8 mouse cellular contexts compared by ENCODE assay signal in the genomic region with DNA sequence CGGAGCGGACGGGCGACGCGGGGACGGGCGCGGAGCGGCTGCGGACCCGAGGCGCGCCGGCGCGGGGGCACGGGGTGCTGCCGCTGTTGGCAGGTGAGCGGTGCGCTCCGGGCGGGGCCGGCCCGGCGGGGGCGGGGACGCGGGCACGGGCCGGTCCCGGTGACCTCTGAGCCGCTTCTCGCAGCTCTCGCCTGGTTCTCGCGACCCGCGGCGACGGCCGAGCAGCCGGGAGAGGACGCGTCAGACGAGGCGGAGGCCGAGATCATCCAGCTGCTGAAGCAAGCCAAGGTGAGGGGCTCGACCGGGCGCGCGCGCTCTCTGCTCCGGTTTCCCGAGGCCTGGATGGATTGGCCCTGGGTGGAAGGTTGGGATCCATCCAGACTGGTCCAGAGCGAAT. TPM values are rescaled to one million over a fixed set of nuclear protein-coding genes. Genes with fewer than 3 reads are reported as not detected.
DNase-seq lines count a peak whose midpoint lies in the region; ATAC-seq and TF ChIP-seq lines count a peak whose summit lies in the region.

No protein-coding gene starts in this region.

- ATAC-seq in neural tube, embryonic 11.5 days (ENCODE audit: insufficient read depth, low FRiP score, low TSS enrichment): peak; percentile 62

- DNase-seq in neural tube, embryonic 11.5 days (ENCODE audit: low spot score): peak; percentile 64
- no peak for DNase-seq in neural tube, embryonic 10.5 days (ENCODE audit: extremely low spot score, low spot score)
- DNase-seq in brain, embryonic 14.5 days (ENCODE audit: low read depth): peak; percentile 57
- DNase-seq in gastrocnemius, postnatal 10 days: peak; percentile 66
- peak; percentile 49 for DNase-seq in left cerebral cortex, postnatal 4 days
- peak; percentile 66 for DNase-seq in mesoderm, embryonic 11.5 days (ENCODE audit: low read depth, low spot score)
- DNase-seq in thymus, adult 18-20 months: no peak
- DNase-seq in cerebellum, postnatal 14 days: no peak

- under 1% methylated on average over 52 of the region's 57 CpGs for WGBS in neural tube, embryonic 11.5 days

- H3K4me2 ChIP-seq in neural tube, embryonic 11.5 days (ENCODE audit: low read depth): peak overlapping the region; percentile 77

- H3K9ac ChIP-seq in neural tube, embryonic 11.5 days (ENCODE audit: low read length): peak overlapping the region; percentile 89

- H3K4me1 ChIP-seq in neural tube, embryonic 11.5 days (ENCODE audit: control insufficient read depth, insufficient read depth, low read length): no peaks in the 10 kb centered on the region

- TF ChIP-seq POLR2A in brain, embryonic 14.5 days (IDR thresholded peaks at IDR 0.05; ENCODE audit: borderline replicate concordance, extremely low read depth, insufficient read depth, insufficient read length, poor library complexity, severe bottlenecking): no peak

- peak overlapping the region; percentile 75 for H3K27ac ChIP-seq in neural tube, embryonic 11.5 days (ENCODE audit: low read depth, low read length)

- intact Hi-C loops in left cerebral cortex, postnatal 4 days (cut with DNase I): no loop called here

- no peaks in the 10 kb centered on the region for H3K9me3 ChIP-seq in neural tube, embryonic 11.5 days (ENCODE audit: control insufficient read depth, low read length)

- peak overlapping the region; percentile 92 for H3K4me3 ChIP-seq in neural tube, embryonic 11.5 days (ENCODE audit: low read depth, low read length)

- H3K27me3 ChIP-seq in neural tube, embryonic 11.5 days (ENCODE audit: control insufficient read depth, insufficient read depth, low read length): no peaks in the 10 kb centered on the region

- no peak for TF ChIP-seq CTCF in brain, embryonic 14.5 days (IDR thresholded peaks at IDR 0.05; ENCODE audit: borderline replicate concordance, extremely low read depth, insufficient read depth, insufficient read length)

- no peaks in the 10 kb centered on the region for H3K36me3 ChIP-seq in neural tube, embryonic 11.5 days (ENCODE audit: control insufficient read depth, insufficient read depth, low read length)

RNA-seq across cellular contexts. Expression of a gene that starts 0.3 kb away (rescaled TPM):
- 17.5 and 18.0 TPM in 2 replicates for polyA plus RNA-seq in neural tube, embryonic 11.5 days (2014; fragmentation: Nextera tagmentation; extraction: Ambion mirVana)
- 28.2 and 29.5 TPM in 2 replicates for polyA plus RNA-seq in brain, embryonic 14.5 days (2012; rRNA removed)
- 10 to 100 TPM; 21.3 to 23.0 TPM for total RNA-seq in gastrocnemius, postnatal 10 days (2021)
- total RNA-seq in left cerebral cortex, postnatal 4 days (2021): 10 to 100 TPM; 54.9 to 59.5 TPM

RNA-seq across cellular contexts. Expression of a gene that starts 0.4 kb away (rescaled TPM):
- 19.0 and 19.7 TPM in 2 replicates for polyA plus RNA-seq in neural tube, embryonic 11.5 days (2014; fragmentation: Nextera tagmentation; extraction: Ambion mirVana)
- polyA plus RNA-seq in brain, embryonic 14.5 days (2012; rRNA removed): 9.6 and 12.0 TPM in 2 replicates
- 10 to 100 TPM; 15.2 to 17.9 TPM for total RNA-seq in gastrocnemius, postnatal 10 days (2021)
- total RNA-seq in left cerebral cortex, postnatal 4 days (2021): 1 to 10 TPM; 6.4 to 8.7 TPM

RNA-seq across cellular contexts. Expression of a gene that starts 32.8 kb away (rescaled TPM):
- polyA plus RNA-seq in neural tube, embryonic 11.5 days (2014; fragmentation: Nextera tagmentation; extraction: Ambion mirVana): 5.2 and 6.2 TPM in 2 replicates
- 2.8 and 3.0 TPM in 2 replicates for polyA plus RNA-seq in brain, embryonic 14.5 days (2012; rRNA removed)
- 1 to 10 TPM in 1 of 2 experiments, under 1 TPM in 1; 0.88 to 1.3 TPM for total RNA-seq in gastrocnemius, postnatal 10 days (2021)
- total RNA-seq in left cerebral cortex, postnatal 4 days (2021): 1 to 10 TPM; 4.0 to 4.4 TPM

Comparison
In these comparisons a context has a peak if more than half of its experiments do, and no peak if none do; other contexts are left out.
1. DNase-seq: peak in neural tube, embryonic 11.5 days (single experiment), brain, embryonic 14.5 days (single experiment), gastrocnemius, postnatal 10 days (single experiment), left cerebral cortex, postnatal 4 days (single experiment) and mesoderm, embryonic 11.5 days (single experiment); none in neural tube, embryonic 10.5 days (single experiment), thymus, adult 18-20 months (0 of 2) and cerebellum, postnatal 14 days (0 of 2).